Mouse (Mus musculus) E14TG2a.4 (cell line): Measurements from ENCODE around the gene Fastk.

ENCODE experiments used
- H3K27me3 ChIP-seq: 2 replicates; pipeline ENCODE4 v1.6.1; 2014; ENCODE audit warnings: low read length, control low read depth; ENCODE audit not compliant: insufficient read depth
- H3K36me3 ChIP-seq: 2 replicates; pipeline ENCODE4 v1.6.1; 2014; ENCODE audit warnings: low read length, control low read depth; ENCODE audit not compliant: insufficient read depth
- H3K4me1 ChIP-seq: replicated peaks from 2 replicates; pipeline ENCODE4 v1.6.1; 2014; ENCODE audit warnings: low read depth, low read length, control low read depth
- H3K4me3 ChIP-seq: replicated peaks from 2 replicates; pipeline ENCODE4 v1.5.1; 2014; ENCODE audit warnings: mild to moderate bottlenecking, low read length
- H3K9me3 ChIP-seq: 2 replicates; pipeline ENCODE4 v1.6.1; 2014; ENCODE audit warnings: low read length, control low read depth
- CTCF ChIP-seq: conservative IDR thresholded peaks from 2 replicates; pipeline ENCODE4 v1.5.1; 2014; ENCODE audit warnings: low read length
- NANOG ChIP-seq: IDR thresholded peaks from 2 replicates; pipeline ENCODE4 v1.6.1; 2014; ENCODE audit warnings: borderline replicate concordance, low read length, mixed read lengths
- POU5F1 ChIP-seq: IDR thresholded peaks from 2 replicates; pipeline ENCODE4 v1.6.1; 2014; ENCODE audit warnings: low read length, borderline replicate concordance

Gene Fastk

GRCm38 (mm10) chr5:24393392-24393997 lies 51.6 kb downstream of the Fastk start, which contains the start of gene Abcb8:
Gene Abcb8, plus strand, starts transcription at chr5:24393663.
- no peaks in the 10 kb centered on the region for H3K9me3 ChIP-seq
- peak within 1 kb of the TSS; percentile 86 for H3K4me3 ChIP-seq
- H3K36me3 ChIP-seq: peaks cover 8% of the 10 kb centered on the region; the same call in 1 of the 2 replicates
- peaks cover 58% of the 10 kb centered on the region for H3K4me1 ChIP-seq
- TF ChIP-seq NANOG (no peak), POU5F1 (no peak), CTCF (peak; percentile 93)
- H3K27me3 ChIP-seq: peaks cover 9% of the 10 kb centered on the region

DNA sequence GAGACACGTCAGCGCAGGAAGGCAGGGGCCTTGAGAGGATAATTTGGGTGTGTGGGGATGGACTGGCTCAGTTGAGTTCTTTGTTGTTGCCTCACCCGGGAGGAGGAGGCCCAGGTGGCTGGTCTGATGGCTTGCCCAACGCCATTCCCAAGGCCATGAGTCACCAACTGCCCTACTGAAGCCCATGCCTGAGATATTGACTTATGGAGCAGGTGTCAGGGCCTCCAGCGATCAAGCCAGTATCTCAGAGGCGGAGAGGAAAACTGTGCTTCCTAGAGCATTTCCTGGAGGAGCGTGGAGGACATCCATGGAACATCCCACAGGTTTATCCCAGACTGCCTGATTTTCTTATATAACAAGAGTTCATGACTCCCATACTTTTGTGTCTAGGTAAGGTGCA lies 52.4 kb downstream of the Fastk start:
- peaks cover 16% of the 10 kb centered on the region for H3K27me3 ChIP-seq

DNA sequence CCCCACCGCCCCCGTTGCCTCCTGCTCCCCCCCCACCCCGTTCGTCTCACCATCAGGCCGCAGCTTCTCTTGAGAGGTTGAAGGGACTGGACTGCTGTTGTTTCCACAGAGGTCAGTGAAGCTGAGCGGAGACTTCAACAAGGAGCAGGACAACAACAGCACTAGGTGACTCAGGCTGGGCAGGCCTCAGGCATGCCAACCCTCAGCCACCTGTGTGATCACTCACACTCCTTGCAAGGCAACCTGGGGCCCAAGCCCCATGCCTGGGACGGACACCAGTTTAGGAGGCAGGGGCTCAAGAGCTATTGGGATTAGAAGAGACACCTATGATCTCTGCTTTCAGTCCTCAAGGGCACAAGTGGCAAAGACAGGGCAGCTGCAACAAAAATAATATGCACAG lies 53.2 kb downstream of the Fastk start, which contains the start of gene Atg9b:
Gene Atg9b (minus strand): TSS at position 280 of the 400 bp plus-strand sequence.
- Histone ChIP-seq H3K4me3 (peak within 1 kb of the TSS; percentile 39), H3K27me3 (peaks cover 24% of the 10 kb centered on the region), H3K36me3 (peaks cover 5% of the 10 kb centered on the region; the same call in 1 of the 2 replicates), H3K9me3 (no peaks in the 10 kb centered on the region), H3K4me1 (peaks cover 65% of the 10 kb centered on the region)
- TF ChIP-seq POU5F1: no peak
- TF ChIP-seq CTCF: no peak
- TF ChIP-seq NANOG: no peak

More for the DNA sequence above, 52.4 kb downstream of the Fastk start:
- no peak overlapping the region for H3K4me3 ChIP-seq
- no peaks in the 10 kb centered on the region for H3K9me3 ChIP-seq
- TF ChIP-seq CTCF (no peak), NANOG (no peak), POU5F1 (no peak)
- H3K36me3 ChIP-seq: peaks cover 8% of the 10 kb centered on the region; the same call in 1 of the 2 replicates
- H3K4me1 ChIP-seq: peaks cover 57% of the 10 kb centered on the region

GRCm38 (mm10) chr5:24389658-24390020 lies 55.4 kb downstream of the Fastk start:
- Histone ChIP-seq H3K36me3 (peaks cover 17% of the 10 kb centered on the region), H3K4me1 (peaks cover 69% of the 10 kb centered on the region), H3K27me3 (peaks cover 40% of the 10 kb centered on the region), H3K4me3 (peak overlapping the region; percentile 80; the same call in 1 of the 2 replicates), H3K9me3 (no peaks in the 10 kb centered on the region)
- TF ChIP-seq CTCF: no peak
- no peak for TF ChIP-seq POU5F1
- TF ChIP-seq NANOG: no peak

- H3K4me3 ChIP-seq: peak overlapping the region; percentile 80
- H3K4me1 ChIP-seq: peaks cover 73% of the 10 kb centered on the region
- H3K27me3 ChIP-seq: peaks cover 40% of the 10 kb centered on the region
- H3K36me3 ChIP-seq: peaks cover 18% of the 10 kb centered on the region
- no peak for TF ChIP-seq CTCF
- TF ChIP-seq NANOG: no peak
- TF ChIP-seq POU5F1: no peak
- H3K9me3 ChIP-seq: no peaks in the 10 kb centered on the region
Observed at GRCm38 (mm10) chr5:24389011-24389657, 56.0 kb downstream of the Fastk start.
